Mouse (Mus musculus) heart, adult 18-20 months (tissue): ENCODE measurements around the gene Clec4e. TPM values are rescaled to one million over a fixed set of nuclear protein-coding genes. Genes with fewer than 3 reads are reported as not detected.
"Not testable (repeated sequence)": the region's sequence is repeated elsewhere in the genome, so short reads cannot be mapped to it uniquely, and the experiment has no call there.

Experiments
- DNase-seq, 2 experiments: peaks; one replicate each; pipeline ENCODE4 v3.0.0; 2021 to 2022; ENCODE audit warnings: mixed read lengths in 1 of 2
- long read RNA-seq, 2 experiments: library from polyadenylated mRNA; stranded (forward); transcript quantifications; one replicate each; pipeline ENCODE4 v2.0.0; 2021
- total RNA-seq, 2 experiments: library from RNA; stranded (reverse); gene quantifications; 2 replicates each; pipeline ENCODE4 v1.2.3; 2021

Gene Clec4e
- under 1 TPM; 0.37 to 0.41 TPM for total RNA-seq
- long read RNA-seq, experiment 1 = 0 reads
- long read RNA-seq, experiment 2, partial matches to known transcripts = 0 of 1 reads
- long read RNA-seq, experiment 2, other reads (novel, unspliced or antisense) = 0 of 1 reads

GRCm38 (mm10) chr6:123289753-123290152 lies at the start of gene Clec4e:
Clec4e (minus strand) TSS chr6:123289870.
- DNase-seq = no peak

GRCm38 (mm10) chr6:123332503-123332902 lies 42.8 kb upstream of the Clec4e start:
- DNase-seq = no peak

GRCm38 (mm10) chr6:123308033-123308432 lies 18.4 kb upstream of the Clec4e start, which contains the start of gene Vmn2r19:
Vmn2r19 (plus strand) TSS chr6:123308333.
- DNase-seq = no peak

- not testable (repeated sequence) for DNase-seq
Measured at GRCm38 (mm10) chr6:123306315-123306714, 16.6 kb upstream of the Clec4e start.

GRCm38 (mm10) chr6:123296687-123297086 lies 7.0 kb upstream of the Clec4e start:
- no peak for DNase-seq

- DNase-seq = not testable (repeated sequence)
Measured at GRCm38 (mm10) chr6:123293509-123293908, 3.8 kb upstream of the Clec4e start.

GRCm38 (mm10) chr6:123292751-123293400 lies 3.2 kb upstream of the Clec4e start:
- no peak for DNase-seq

GRCm38 (mm10) chr6:123288931-123289330 lies 739 bp downstream of the Clec4e start:
- DNase-seq = no peak

- no peak for DNase-seq
Measured at GRCm38 (mm10) chr6:123286311-123286710, 3.4 kb downstream of the Clec4e start.

GRCm38 (mm10) chr6:123279443-123279842 lies 10.2 kb downstream of the Clec4e start:
- no peak for DNase-seq

- DNase-seq = no peak
Measured at GRCm38 (mm10) chr6:123266945-123267344, 22.7 kb downstream of the Clec4e start.

GRCm38 (mm10) chr6:123265809-123266208 lies 23.9 kb downstream of the Clec4e start:
- DNase-seq = no peak

- no peak for DNase-seq
Measured at GRCm38 (mm10) chr6:123264194-123264593, 25.5 kb downstream of the Clec4e start.

GRCm38 (mm10) chr6:123261555-123262161 lies 28.0 kb downstream of the Clec4e start, which contains the start of gene Clec4d:
Clec4d (plus strand) TSS chr6:123262111.
- DNase-seq = no peak

- DNase-seq = no peak
Measured at GRCm38 (mm10) chr6:123260868-123261267, 28.8 kb downstream of the Clec4e start.

GRCm38 (mm10) chr6:123259889-123260603 lies 29.6 kb downstream of the Clec4e start:
- DNase-seq = no peak

- no peak for DNase-seq
Measured at GRCm38 (mm10) chr6:123258946-123259345, 30.7 kb downstream of the Clec4e start.

GRCm38 (mm10) chr6:123252735-123253134 lies 36.9 kb downstream of the Clec4e start:
- peak in 1 of 2 experiments; percentile 14 for DNase-seq

- not testable (repeated sequence) for DNase-seq
Measured at GRCm38 (mm10) chr6:123248862-123249261, 40.8 kb downstream of the Clec4e start.

- DNase-seq = no peak
Measured at GRCm38 (mm10) chr6:123244201-123244600, 45.5 kb downstream of the Clec4e start.

- no peak for DNase-seq
Measured at GRCm38 (mm10) chr6:123237582-123237981, 52.1 kb downstream of the Clec4e start.
